Mouse (Mus musculus): ENCODE data around the gene Patj.

DNA sequence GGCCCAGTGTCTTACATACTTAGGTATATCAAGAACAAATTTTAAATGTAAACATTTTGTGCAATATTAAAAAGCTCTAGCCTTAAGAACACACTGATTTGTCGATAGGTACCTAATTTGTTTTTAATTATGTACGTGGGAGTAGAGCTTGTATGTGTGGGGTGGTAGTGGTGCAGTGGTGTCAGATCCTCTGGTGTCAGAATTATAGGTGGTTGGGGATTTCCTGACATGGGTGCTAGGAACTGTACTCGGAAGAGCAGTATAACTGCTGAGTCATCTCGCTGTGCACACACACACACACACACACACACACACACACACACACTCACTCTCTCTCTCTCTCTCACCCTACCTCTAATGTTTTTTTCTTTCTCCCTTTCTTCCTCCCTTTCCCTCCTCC, 12.9 kb downstream of the Patj start:
- TF ChIP-seq POLR2A (IDR thresholded peaks at IDR 0.05; ENCODE audit: low read depth, low read length) (no peak), CTCF (conservative IDR thresholded peaks at IDR 0.05; ENCODE audit: insufficient read depth, insufficient read length, low read depth, low read length) (no peak)

Data from kidney, adult 2 months (tissue).